Mouse (Mus musculus): Measurements from ENCODE around the gene Agpat4. TPM values are rescaled to one million over a fixed set of nuclear protein-coding genes. Genes with fewer than 3 reads are reported as not detected.

The Agpat4 gene
- total and polyA plus RNA-seq, 2 experiments from 2014 or later, result 53.6 to 56.6 TPM

DNA sequence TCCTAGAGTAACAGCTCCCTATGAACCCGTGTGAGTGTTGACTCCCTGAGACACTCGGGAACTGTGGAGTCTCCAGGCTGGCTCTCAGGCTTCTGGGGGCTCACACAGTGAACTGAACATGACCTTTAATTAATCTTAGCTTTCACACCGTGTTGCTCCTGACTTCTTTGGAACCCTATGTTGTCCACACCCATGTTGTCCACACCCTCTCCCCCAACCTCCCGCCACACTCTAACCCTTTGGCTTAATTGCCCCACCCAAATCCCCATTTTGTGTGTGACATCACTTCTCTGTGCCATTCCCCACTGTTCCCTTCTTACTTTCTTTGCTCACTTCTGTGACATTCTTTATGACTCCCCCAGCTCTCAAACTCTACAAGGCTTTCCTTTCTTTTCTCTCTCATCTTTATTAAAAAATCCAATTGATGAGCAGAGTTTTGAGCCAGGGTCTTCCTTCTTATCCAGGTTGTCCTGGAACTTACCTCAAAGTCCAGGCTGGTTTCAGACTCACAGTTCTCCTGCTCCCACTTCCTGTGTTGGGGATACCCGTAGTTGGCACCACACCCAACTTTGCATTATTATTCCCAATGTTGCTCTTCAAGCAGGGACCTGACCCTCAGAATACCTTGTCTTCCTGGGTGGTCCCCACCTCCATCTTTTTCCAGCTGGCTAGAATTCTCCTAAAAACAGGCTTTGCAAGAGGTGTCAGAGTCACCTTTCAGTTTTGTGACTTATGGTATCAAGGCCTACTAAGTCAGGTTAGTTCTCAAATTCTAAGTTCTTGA is 64.4 kb downstream of the Agpat4 start:
- no peaks in the 10 kb centered on the region for H3K27me3 ChIP-seq (ENCODE audit: insufficient read depth, low read length)
- 83% methylated on average over 5 of the region's 5 CpGs for WGBS
- no peak overlapping the region for H3K4me2 ChIP-seq (ENCODE audit: low read depth, low read length)
- H3K9ac ChIP-seq (replicated peaks; ENCODE audit: low read length), result no peak overlapping the region
- DNase-seq (ENCODE audit: low spot score) (no peak), ATAC-seq (no peak)
- H3K36me3 ChIP-seq (ENCODE audit: insufficient read depth, low read length), result no peaks in the 10 kb centered on the region
- no peak overlapping the region for H3K27ac ChIP-seq
- H3K9me3 ChIP-seq (ENCODE audit: low read length), result no peaks in the 10 kb centered on the region
- H3K4me1 ChIP-seq (ENCODE audit: insufficient read depth, low read length), result peaks cover 5% of the 10 kb centered on the region
- TF ChIP-seq CTCF (IDR thresholded peaks at IDR 0.05; ENCODE audit: low read depth), result no peak
- no peak overlapping the region for H3K4me3 ChIP-seq (ENCODE audit: low read length)

DNA sequence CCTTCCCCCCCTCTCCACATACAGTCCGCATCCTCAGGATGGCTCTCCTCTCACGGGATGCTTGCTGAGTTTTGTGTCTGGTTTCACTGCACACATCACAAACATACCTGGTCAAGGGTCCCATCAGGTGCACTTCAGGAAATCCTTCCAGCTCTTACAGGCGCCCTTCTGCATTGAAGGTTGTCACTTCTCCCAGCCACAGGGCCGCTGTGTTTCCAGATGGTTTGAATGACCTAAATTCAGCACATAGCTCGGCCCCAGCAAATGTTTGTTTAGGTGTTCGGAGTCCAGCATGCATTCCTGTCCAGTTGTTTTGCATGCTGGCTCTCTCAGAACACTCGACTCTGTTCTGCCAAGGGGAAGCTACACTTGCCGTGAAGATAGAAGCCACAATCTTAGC is 65.8 kb downstream of the Agpat4 start:
- TF ChIP-seq CTCF (IDR thresholded peaks at IDR 0.05; ENCODE audit: low read depth), result no peak
- Histone ChIP-seq H3K4me2 (ENCODE audit: low read depth, low read length) (no peak overlapping the region), H3K36me3 (ENCODE audit: insufficient read depth, low read length) (no peaks in the 10 kb centered on the region), H3K4me3 (ENCODE audit: low read length) (no peak overlapping the region), H3K27me3 (ENCODE audit: insufficient read depth, low read length) (no peaks in the 10 kb centered on the region), H3K9me3 (ENCODE audit: low read length) (no peaks in the 10 kb centered on the region), H3K9ac (replicated peaks; ENCODE audit: low read length) (no peak overlapping the region), H3K27ac (no peak overlapping the region), H3K4me1 (ENCODE audit: insufficient read depth, low read length) (peaks cover 7% of the 10 kb centered on the region)
- WGBS, result 82% methylated on average over 8 of the region's 8 CpGs
- ATAC-seq (no peak), DNase-seq (ENCODE audit: low spot score) (no peak)

DNA sequence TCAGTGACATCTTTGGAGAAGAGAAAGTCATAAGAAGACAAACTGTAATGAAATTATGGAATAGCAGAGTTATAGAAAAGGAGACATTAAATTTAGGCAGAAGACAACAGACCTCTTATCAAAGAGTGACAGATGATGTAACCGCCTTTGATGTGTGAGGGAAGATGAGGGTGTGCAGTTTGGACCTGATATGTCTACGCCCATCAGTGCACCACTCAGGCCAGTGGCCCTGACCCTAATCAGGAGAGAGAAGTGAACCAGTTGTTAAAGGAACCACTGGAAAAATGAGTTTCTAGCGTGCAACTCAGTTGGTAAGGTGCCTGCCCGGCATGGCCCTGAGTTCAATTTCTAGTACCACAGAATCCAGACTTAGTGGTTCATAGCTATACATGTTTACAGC is 67.4 kb downstream of the Agpat4 start:
- DNase-seq (ENCODE audit: low spot score) (no peak), ATAC-seq (no peak)
- no peak overlapping the region for H3K4me3 ChIP-seq (ENCODE audit: low read length)
- 96% methylated on average over 4 of the region's 4 CpGs for WGBS
- H3K27me3 ChIP-seq (ENCODE audit: insufficient read depth, low read length), result no peaks in the 10 kb centered on the region
- H3K4me1 ChIP-seq (ENCODE audit: insufficient read depth, low read length), result peaks cover 7% of the 10 kb centered on the region
- no peak overlapping the region for H3K4me2 ChIP-seq (ENCODE audit: low read depth, low read length)
- H3K9me3 ChIP-seq (ENCODE audit: low read length), result no peaks in the 10 kb centered on the region
- TF ChIP-seq CTCF (IDR thresholded peaks at IDR 0.05; ENCODE audit: low read depth), result no peak
- no peak overlapping the region for H3K9ac ChIP-seq (replicated peaks; ENCODE audit: low read length)
- no peaks in the 10 kb centered on the region for H3K36me3 ChIP-seq (ENCODE audit: insufficient read depth, low read length)
- no peak overlapping the region for H3K27ac ChIP-seq

DNA sequence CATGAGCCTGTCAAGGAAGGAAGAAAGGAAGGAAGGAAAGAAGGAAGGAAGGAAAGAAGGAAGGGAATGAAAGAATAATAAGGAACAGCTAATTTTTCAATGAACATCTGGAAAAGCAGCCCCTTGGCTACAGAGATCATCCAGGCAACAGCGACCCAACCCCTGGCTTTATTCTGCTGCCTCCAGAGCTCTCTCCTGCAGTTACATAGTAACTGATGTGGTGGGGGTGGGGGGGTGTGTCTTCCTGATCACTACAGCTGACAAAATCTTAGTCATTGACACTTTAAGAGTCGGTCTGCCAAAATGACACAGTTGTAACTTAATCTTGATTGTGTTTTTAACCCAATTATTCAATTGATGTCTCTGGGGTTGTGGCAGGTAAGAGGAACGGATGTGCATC is 67.8 kb downstream of the Agpat4 start:
- no peaks in the 10 kb centered on the region for H3K27me3 ChIP-seq (ENCODE audit: insufficient read depth, low read length)
- H3K4me1 ChIP-seq (ENCODE audit: insufficient read depth, low read length), result peaks cover 7% of the 10 kb centered on the region
- TF ChIP-seq CTCF (IDR thresholded peaks at IDR 0.05; ENCODE audit: low read depth), result no peak
- DNase-seq (ENCODE audit: low spot score) (no peak), ATAC-seq (no peak)
- WGBS, result 79% methylated on average over 3 of the region's 3 CpGs
- H3K36me3 ChIP-seq (ENCODE audit: insufficient read depth, low read length), result no peaks in the 10 kb centered on the region
- H3K4me2 ChIP-seq (ENCODE audit: low read depth, low read length), result no peak overlapping the region
- H3K9ac ChIP-seq (replicated peaks; ENCODE audit: low read length), result no peak overlapping the region
- H3K9me3 ChIP-seq (ENCODE audit: low read length), result no peaks in the 10 kb centered on the region
- no peak overlapping the region for H3K27ac ChIP-seq
- no peak overlapping the region for H3K4me3 ChIP-seq (ENCODE audit: low read length)

DNA sequence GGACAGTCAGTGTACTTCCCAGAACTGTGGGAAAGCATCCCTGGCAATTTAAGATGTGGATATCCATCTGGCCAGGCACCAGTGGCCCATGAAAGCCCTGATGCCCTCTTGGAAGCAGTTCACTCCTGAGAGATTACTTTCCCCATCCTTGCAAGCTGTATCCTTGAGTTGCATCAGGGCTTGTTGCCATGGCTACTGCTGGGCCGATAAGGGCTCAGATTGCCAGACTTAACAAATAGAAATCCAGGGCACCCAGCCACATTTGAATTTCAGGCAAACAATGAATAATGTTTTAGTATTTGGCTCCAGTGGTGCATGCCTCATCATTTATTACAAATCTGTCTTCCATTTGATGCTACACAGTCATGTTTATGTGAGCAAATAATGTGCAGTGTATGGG is 69.3 kb downstream of the Agpat4 start:
- TF ChIP-seq CTCF (IDR thresholded peaks at IDR 0.05; ENCODE audit: low read depth), result no peak
- Histone ChIP-seq H3K4me2 (ENCODE audit: low read depth, low read length) (no peak overlapping the region), H3K36me3 (ENCODE audit: insufficient read depth, low read length) (no peaks in the 10 kb centered on the region), H3K9ac (replicated peaks; ENCODE audit: low read length) (no peak overlapping the region), H3K9me3 (ENCODE audit: low read length) (no peaks in the 10 kb centered on the region), H3K4me1 (ENCODE audit: insufficient read depth, low read length) (peaks cover 7% of the 10 kb centered on the region), H3K27me3 (ENCODE audit: insufficient read depth, low read length) (no peaks in the 10 kb centered on the region), H3K27ac (0 out of 2 replicates have a peak overlapping the region, but pooled peaks have one; percentile 27), H3K4me3 (ENCODE audit: low read length) (no peak overlapping the region)
- DNase-seq (ENCODE audit: low spot score) (peak; percentile 72), ATAC-seq (peak; percentile 71)
- WGBS, result 13% methylated on average over 1 of the region's 1 CpGs

DNA sequence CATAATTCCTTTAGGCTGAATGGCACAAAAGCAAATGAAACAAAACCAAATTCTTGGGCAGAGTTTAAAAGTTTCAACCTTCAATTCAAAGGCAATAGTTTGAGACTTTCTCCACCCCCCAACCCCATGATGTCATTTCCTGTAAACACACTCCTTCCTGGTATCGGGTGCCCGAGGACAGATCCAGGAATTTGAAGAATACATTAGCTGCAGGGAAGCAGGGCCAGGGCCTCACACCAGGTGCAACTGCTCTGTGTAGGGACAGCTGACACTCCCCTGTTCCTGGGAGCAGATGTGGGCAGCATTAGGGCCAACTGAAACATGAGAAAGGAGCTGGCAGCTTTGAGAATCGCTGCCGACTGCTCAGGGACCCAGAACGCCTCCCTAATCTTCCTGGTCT is 76.6 kb downstream of the Agpat4 start:
- WGBS, result 41% methylated on average over 5 of the region's 5 CpGs
- H3K4me1 ChIP-seq (ENCODE audit: insufficient read depth, low read length), result 0 out of 2 replicates have a peak, but pooled peaks cover 6% of the 10 kb centered on the region
- no peaks in the 10 kb centered on the region for H3K27me3 ChIP-seq (ENCODE audit: insufficient read depth, low read length)
- no peaks in the 10 kb centered on the region for H3K9me3 ChIP-seq (ENCODE audit: low read length)
- DNase-seq (ENCODE audit: low spot score), result no peak
- no peak overlapping the region for H3K4me3 ChIP-seq (ENCODE audit: low read length)
- ATAC-seq, result 0 out of 2 replicates have a peak, but pooled peaks have one; percentile 53
- H3K27ac ChIP-seq, result no peak overlapping the region
- peaks cover 5% of the 10 kb centered on the region; the same call in 1 of the 2 replicates for H3K36me3 ChIP-seq (ENCODE audit: insufficient read depth, low read length)
- no peak overlapping the region for H3K4me2 ChIP-seq (ENCODE audit: low read depth, low read length)
- TF ChIP-seq CTCF (IDR thresholded peaks at IDR 0.05; ENCODE audit: low read depth), result no peak
- no peak overlapping the region for H3K9ac ChIP-seq (replicated peaks; ENCODE audit: low read length)

DNA sequence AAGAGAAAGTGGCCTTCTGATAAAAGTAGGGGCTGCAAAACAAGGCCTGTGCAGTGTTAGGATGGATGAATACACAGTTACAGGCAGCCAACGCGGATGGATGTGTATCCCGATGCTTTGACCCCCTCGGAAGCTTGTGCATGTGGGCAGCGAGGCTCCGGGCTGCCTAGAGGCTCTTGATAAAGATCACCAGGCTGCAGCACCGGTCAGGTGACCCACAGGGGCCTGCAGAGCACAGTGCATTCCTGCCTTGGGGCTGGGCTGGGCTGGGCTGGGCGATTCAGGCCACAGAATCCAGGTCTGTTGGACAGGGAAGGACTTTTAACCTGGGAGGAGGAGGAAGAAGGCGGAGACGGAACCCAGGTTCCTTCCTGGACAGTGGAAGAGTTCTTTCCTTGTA is 77.1 kb downstream of the Agpat4 start:
- no peak overlapping the region for H3K27ac ChIP-seq
- peaks cover 5% of the 10 kb centered on the region; the same call in 1 of the 2 replicates for H3K36me3 ChIP-seq (ENCODE audit: insufficient read depth, low read length)
- no peak overlapping the region for H3K9ac ChIP-seq (replicated peaks; ENCODE audit: low read length)
- ATAC-seq (no peak), DNase-seq (ENCODE audit: low spot score) (no peak)
- 84% methylated on average over 10 of the region's 10 CpGs for WGBS
- H3K4me2 ChIP-seq (ENCODE audit: low read depth, low read length), result no peak overlapping the region
- H3K27me3 ChIP-seq (ENCODE audit: insufficient read depth, low read length), result no peaks in the 10 kb centered on the region
- no peak overlapping the region for H3K4me3 ChIP-seq (ENCODE audit: low read length)
- H3K4me1 ChIP-seq (ENCODE audit: insufficient read depth, low read length), result 0 out of 2 replicates have a peak, but pooled peaks cover 6% of the 10 kb centered on the region
- no peaks in the 10 kb centered on the region for H3K9me3 ChIP-seq (ENCODE audit: low read length)
- no peak for TF ChIP-seq CTCF (IDR thresholded peaks at IDR 0.05; ENCODE audit: low read depth)

Data from hindbrain, postnatal 0 days (tissue).